Mouse (Mus musculus): Measurements from ENCODE around the gene Snrpa1. TPM values are rescaled to one million over a fixed set of nuclear protein-coding genes. Genes with fewer than 3 reads are reported as not detected.

Gene Snrpa1
- polyA plus RNA-seq, 1 experiment from 2014 or later = 144 TPM

GRCm38 (mm10) chr7:66106581-66107056, 47.8 kb downstream of the Snrpa1 start:
- no peak overlapping the region for H3K4me3 ChIP-seq (replicated peaks; ENCODE audit: low read depth, low read length)
- H3K4me2 ChIP-seq (ENCODE audit: low read length) = no peak overlapping the region
- no peaks in the 10 kb centered on the region for H3K9me3 ChIP-seq (ENCODE audit: control insufficient read depth, low read length)
- no peak overlapping the region for H3K27ac ChIP-seq (replicated peaks; ENCODE audit: low read depth, low read length)
- DNase-seq (no peak), ATAC-seq (ENCODE audit: low FRiP score, low TSS enrichment) (no peak)
- peaks cover 11% of the 10 kb centered on the region; the same call in 1 of the 2 replicates for H3K4me1 ChIP-seq (ENCODE audit: control insufficient read depth, insufficient read depth, low read length)
- peaks cover 6% of the 10 kb centered on the region; the same call in 1 of the 2 replicates for H3K27me3 ChIP-seq (ENCODE audit: control insufficient read depth, insufficient read depth, low read length)
- 77% methylated on average over 7 of the region's 7 CpGs for WGBS
- no peaks in the 10 kb centered on the region for H3K36me3 ChIP-seq (ENCODE audit: control insufficient read depth, insufficient read depth, low read length)
- H3K9ac ChIP-seq (replicated peaks; ENCODE audit: low read length) = no peak overlapping the region

GRCm38 (mm10) chr7:66107206-66107605, 48.4 kb downstream of the Snrpa1 start:
- ATAC-seq (ENCODE audit: low FRiP score, low TSS enrichment) = no peak
- 83% methylated on average over 11 of the region's 11 CpGs for WGBS
- Histone ChIP-seq H3K27ac (replicated peaks; ENCODE audit: low read depth, low read length) (no peak overlapping the region), H3K9ac (replicated peaks; ENCODE audit: low read length) (no peak overlapping the region), H3K36me3 (ENCODE audit: control insufficient read depth, insufficient read depth, low read length) (no peaks in the 10 kb centered on the region), H3K9me3 (ENCODE audit: control insufficient read depth, low read length) (no peaks in the 10 kb centered on the region), H3K4me1 (ENCODE audit: control insufficient read depth, insufficient read depth, low read length) (peaks cover 13% of the 10 kb centered on the region; the same call in 1 of the 2 replicates), H3K4me3 (replicated peaks; ENCODE audit: low read depth, low read length) (no peak overlapping the region), H3K27me3 (ENCODE audit: control insufficient read depth, insufficient read depth, low read length) (peaks cover 6% of the 10 kb centered on the region; the same call in 1 of the 2 replicates), H3K4me2 (ENCODE audit: low read length) (no peak overlapping the region)
- no peak for DNase-seq

- Histone ChIP-seq H3K9ac (replicated peaks; ENCODE audit: low read length) (no peak overlapping the region), H3K4me2 (ENCODE audit: low read length) (no peak overlapping the region)
- DNase-seq = peak; percentile 66
Observed at GRCm38 (mm10) chr7:66107930-66108329, 49.1 kb downstream of the Snrpa1 start.

GRCm38 (mm10) chr7:66108961-66109854, 50.4 kb downstream of the Snrpa1 start, which contains the start of gene Chsy1:
Gene Chsy1, plus strand, starts transcription at chr7:66109515.
- under 1% methylated on average over 104 of the region's 123 CpGs for WGBS
- ATAC-seq (ENCODE audit: low FRiP score, low TSS enrichment) = peak; percentile 88

More at GRCm38 (mm10) chr7:66107930-66108329, 49.1 kb downstream of the Snrpa1 start:
- Histone ChIP-seq H3K27ac (replicated peaks; ENCODE audit: low read depth, low read length) (no peak overlapping the region), H3K27me3 (ENCODE audit: control insufficient read depth, insufficient read depth, low read length) (peaks cover 6% of the 10 kb centered on the region; the same call in 1 of the 2 replicates), H3K9me3 (ENCODE audit: control insufficient read depth, low read length) (no peaks in the 10 kb centered on the region), H3K36me3 (ENCODE audit: control insufficient read depth, insufficient read depth, low read length) (no peaks in the 10 kb centered on the region), H3K4me1 (ENCODE audit: control insufficient read depth, insufficient read depth, low read length) (peaks cover 15% of the 10 kb centered on the region; the same call in 1 of the 2 replicates), H3K4me3 (replicated peaks; ENCODE audit: low read depth, low read length) (no peak overlapping the region)
- ATAC-seq (ENCODE audit: low FRiP score, low TSS enrichment) = no peak
- WGBS = 13% methylated on average over 7 of the region's 7 CpGs

GRCm38 (mm10) chr7:66109855-66110635, 51.2 kb downstream of the Snrpa1 start:
- peak; percentile 72 for ATAC-seq (ENCODE audit: low FRiP score, low TSS enrichment)
- under 1% methylated on average over 72 of the region's 77 CpGs for WGBS
- no peaks in the 10 kb centered on the region for H3K9me3 ChIP-seq (ENCODE audit: control insufficient read depth, low read length)

More at GRCm38 (mm10) chr7:66108961-66109854, 50.4 kb downstream of the Snrpa1 start, which contains the start of gene Chsy1:
- H3K4me2 ChIP-seq (ENCODE audit: low read length) = peak within 1 kb of the TSS; percentile 98
- H3K4me1 ChIP-seq (ENCODE audit: control insufficient read depth, insufficient read depth, low read length) = peaks cover 19% of the 10 kb centered on the region; the same call in 1 of the 2 replicates
- DNase-seq = peak; percentile 96
- H3K27ac ChIP-seq (replicated peaks; ENCODE audit: low read depth, low read length) = peak within 1 kb of the TSS; percentile 96
- H3K36me3 ChIP-seq (ENCODE audit: control insufficient read depth, insufficient read depth, low read length) = no peaks in the 10 kb centered on the region
- H3K9me3 ChIP-seq (ENCODE audit: control insufficient read depth, low read length) = no peaks in the 10 kb centered on the region
- H3K27me3 ChIP-seq (ENCODE audit: control insufficient read depth, insufficient read depth, low read length) = peaks cover 6% of the 10 kb centered on the region; the same call in 1 of the 2 replicates
- H3K9ac ChIP-seq (replicated peaks; ENCODE audit: low read length) = peak within 1 kb of the TSS; percentile 94
- peak within 1 kb of the TSS; percentile 85 for H3K4me3 ChIP-seq (replicated peaks; ENCODE audit: low read depth, low read length)

GRCm38 (mm10) chr7:66110636-66111112, 51.9 kb downstream of the Snrpa1 start:
- peak overlapping the region; percentile 85 for H3K4me3 ChIP-seq (replicated peaks; ENCODE audit: low read depth, low read length)
- peaks cover 19% of the 10 kb centered on the region; the same call in 1 of the 2 replicates for H3K4me1 ChIP-seq (ENCODE audit: control insufficient read depth, insufficient read depth, low read length)
- H3K27ac ChIP-seq (replicated peaks; ENCODE audit: low read depth, low read length) = peak overlapping the region; percentile 96
- peak overlapping the region; percentile 94 for H3K9ac ChIP-seq (replicated peaks; ENCODE audit: low read length)
- peaks cover 6% of the 10 kb centered on the region; the same call in 1 of the 2 replicates for H3K27me3 ChIP-seq (ENCODE audit: control insufficient read depth, insufficient read depth, low read length)
- peak overlapping the region; percentile 98 for H3K4me2 ChIP-seq (ENCODE audit: low read length)
- WGBS = 2% methylated on average over 10 of the region's 10 CpGs
- no peaks in the 10 kb centered on the region for H3K9me3 ChIP-seq (ENCODE audit: control insufficient read depth, low read length)
- ATAC-seq (ENCODE audit: low FRiP score, low TSS enrichment) (no peak), DNase-seq (peak; percentile 63)
- no peaks in the 10 kb centered on the region for H3K36me3 ChIP-seq (ENCODE audit: control insufficient read depth, insufficient read depth, low read length)

More at GRCm38 (mm10) chr7:66109855-66110635, 51.2 kb downstream of the Snrpa1 start:
- Histone ChIP-seq H3K9ac (replicated peaks; ENCODE audit: low read length) (peak overlapping the region; percentile 94), H3K4me2 (ENCODE audit: low read length) (peak overlapping the region; percentile 98), H3K27me3 (ENCODE audit: control insufficient read depth, insufficient read depth, low read length) (peaks cover 6% of the 10 kb centered on the region; the same call in 1 of the 2 replicates), H3K36me3 (ENCODE audit: control insufficient read depth, insufficient read depth, low read length) (no peaks in the 10 kb centered on the region), H3K27ac (replicated peaks; ENCODE audit: low read depth, low read length) (peak overlapping the region; percentile 96), H3K4me3 (replicated peaks; ENCODE audit: low read depth, low read length) (peak overlapping the region; percentile 85), H3K4me1 (ENCODE audit: control insufficient read depth, insufficient read depth, low read length) (peaks cover 19% of the 10 kb centered on the region; the same call in 1 of the 2 replicates)
- peak; percentile 76 for DNase-seq

- Histone ChIP-seq H3K4me3 (replicated peaks; ENCODE audit: low read depth, low read length) (peak overlapping the region; percentile 85), H3K9me3 (ENCODE audit: control insufficient read depth, low read length) (no peaks in the 10 kb centered on the region), H3K36me3 (ENCODE audit: control insufficient read depth, insufficient read depth, low read length) (no peaks in the 10 kb centered on the region), H3K4me2 (ENCODE audit: low read length) (peak overlapping the region; percentile 98), H3K4me1 (ENCODE audit: control insufficient read depth, insufficient read depth, low read length) (peaks cover 19% of the 10 kb centered on the region; the same call in 1 of the 2 replicates), H3K9ac (replicated peaks; ENCODE audit: low read length) (peak overlapping the region; percentile 94; the same call in 1 of the 2 replicates), H3K27ac (replicated peaks; ENCODE audit: low read depth, low read length) (no peak overlapping the region), H3K27me3 (ENCODE audit: control insufficient read depth, insufficient read depth, low read length) (peaks cover 6% of the 10 kb centered on the region; the same call in 1 of the 2 replicates)
- ATAC-seq (ENCODE audit: low FRiP score, low TSS enrichment) (no peak), DNase-seq (no peak)
- 53% methylated on average over 10 of the region's 10 CpGs for WGBS
Observed at GRCm38 (mm10) chr7:66111211-66111610, 52.4 kb downstream of the Snrpa1 start.

- no peak overlapping the region for H3K9ac ChIP-seq (replicated peaks; ENCODE audit: low read length)
- WGBS = 91% methylated on average over 3 of the region's 3 CpGs
- peaks cover 21% of the 10 kb centered on the region; the same call in 1 of the 2 replicates for H3K4me1 ChIP-seq (ENCODE audit: control insufficient read depth, insufficient read depth, low read length)
- DNase-seq (no peak), ATAC-seq (ENCODE audit: low FRiP score, low TSS enrichment) (no peak)
- no peaks in the 10 kb centered on the region for H3K27me3 ChIP-seq (ENCODE audit: control insufficient read depth, insufficient read depth, low read length)
- H3K36me3 ChIP-seq (ENCODE audit: control insufficient read depth, insufficient read depth, low read length) = no peaks in the 10 kb centered on the region
- H3K27ac ChIP-seq (replicated peaks; ENCODE audit: low read depth, low read length) = no peak overlapping the region
- no peak overlapping the region for H3K4me3 ChIP-seq (replicated peaks; ENCODE audit: low read depth, low read length)
- H3K9me3 ChIP-seq (ENCODE audit: control insufficient read depth, low read length) = no peaks in the 10 kb centered on the region
- no peak overlapping the region for H3K4me2 ChIP-seq (ENCODE audit: low read length)
Observed at GRCm38 (mm10) chr7:66113561-66113960, 54.8 kb downstream of the Snrpa1 start.

All from midbrain, embryonic 14.5 days (tissue).